Mouse (Mus musculus) c-Kit-positive CD71-positive TER-119-positive erythroid progenitor cells, embryonic 14.5 days (primary cell): ENCODE data around the gene Ptprn2.
"Not testable (repeated sequence)": the region's sequence is repeated elsewhere in the genome, so short reads cannot be mapped to it uniquely, and the experiment has no call there.

ENCODE experiments used
- DNase-seq: peaks from one replicate; pipeline ENCODE4 v3.0.0-alpha.2; 2013; ENCODE audit warnings: low spot score

Ptprn2 gene

GRCm38 (mm10) chr12:116515824-116516223, 30.3 kb downstream of the Ptprn2 start:
- no peak for DNase-seq

- DNase-seq = no peak
Observed at GRCm38 (mm10) chr12:116528861-116529260, 43.3 kb downstream of the Ptprn2 start.

GRCm38 (mm10) chr12:116533281-116533680, 47.8 kb downstream of the Ptprn2 start:
- DNase-seq = no peak

- DNase-seq = no peak
Observed at GRCm38 (mm10) chr12:116539305-116539704, 53.8 kb downstream of the Ptprn2 start.

DNA sequence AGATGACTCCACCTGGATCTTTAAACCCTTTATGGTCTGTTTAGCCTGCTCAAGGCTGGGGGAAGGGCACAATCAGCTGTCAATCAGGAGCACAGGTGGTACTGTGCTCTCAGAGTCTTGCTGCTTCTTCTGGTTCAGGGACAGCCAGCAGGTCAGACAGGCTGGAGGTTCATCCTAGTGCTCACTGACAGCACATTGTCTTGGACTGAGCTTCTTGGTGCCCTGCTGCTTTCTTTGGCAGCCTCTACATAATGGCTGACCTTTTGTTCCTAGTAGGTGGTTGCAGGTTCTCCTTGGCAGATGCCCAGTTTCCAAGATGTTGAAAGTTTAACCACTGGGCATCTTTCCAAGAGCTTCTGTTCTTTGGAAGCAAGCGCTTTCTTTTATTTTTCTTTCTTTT, 55.1 kb downstream of the Ptprn2 start:
- DNase-seq = no peak

DNA sequence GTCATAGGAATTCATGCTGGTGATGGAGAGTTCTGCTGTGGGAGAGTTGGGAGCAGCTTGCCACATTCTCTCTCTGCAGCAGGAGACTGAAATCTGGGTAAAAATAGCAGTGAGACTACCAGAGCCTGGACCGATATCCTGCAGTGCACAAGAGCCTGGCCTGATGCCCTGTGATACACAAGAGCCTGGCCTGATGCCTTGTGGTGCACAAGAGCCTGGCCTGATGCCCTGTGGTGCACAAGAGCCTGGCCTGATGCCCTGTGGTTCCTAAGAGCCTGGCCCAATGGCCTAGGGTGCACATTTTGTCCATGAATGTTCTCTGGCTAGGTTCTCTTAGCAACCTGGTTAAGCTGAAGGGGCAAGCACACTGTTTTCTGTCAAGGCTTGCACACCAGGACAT, 64.5 kb downstream of the Ptprn2 start:
- no peak for DNase-seq

- DNase-seq = no peak
Observed at GRCm38 (mm10) chr12:116551516-116551915, 66.0 kb downstream of the Ptprn2 start.

DNA sequence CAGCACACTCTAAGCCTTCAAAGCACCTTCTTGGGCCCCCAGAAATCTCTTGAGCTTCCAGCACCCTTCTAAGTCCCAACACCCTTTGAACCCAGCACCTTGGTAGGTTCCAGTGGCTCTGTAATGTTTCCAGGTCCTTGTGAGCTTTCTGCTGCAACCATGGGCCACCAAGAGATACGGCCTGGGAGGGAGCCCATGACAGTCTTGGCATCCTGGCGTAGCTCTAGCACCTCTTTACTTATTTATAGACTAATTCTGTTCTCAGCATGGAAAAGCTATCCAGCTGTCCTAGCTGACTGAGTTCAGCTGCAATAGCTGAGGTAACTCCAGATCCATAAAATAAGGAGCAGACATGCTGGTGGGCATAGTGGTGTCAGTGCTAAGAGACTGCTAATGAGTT, 66.8 kb downstream of the Ptprn2 start:
- no peak for DNase-seq

- DNase-seq = no peak
Observed at GRCm38 (mm10) chr12:116553361-116553760, 67.8 kb downstream of the Ptprn2 start.

DNA sequence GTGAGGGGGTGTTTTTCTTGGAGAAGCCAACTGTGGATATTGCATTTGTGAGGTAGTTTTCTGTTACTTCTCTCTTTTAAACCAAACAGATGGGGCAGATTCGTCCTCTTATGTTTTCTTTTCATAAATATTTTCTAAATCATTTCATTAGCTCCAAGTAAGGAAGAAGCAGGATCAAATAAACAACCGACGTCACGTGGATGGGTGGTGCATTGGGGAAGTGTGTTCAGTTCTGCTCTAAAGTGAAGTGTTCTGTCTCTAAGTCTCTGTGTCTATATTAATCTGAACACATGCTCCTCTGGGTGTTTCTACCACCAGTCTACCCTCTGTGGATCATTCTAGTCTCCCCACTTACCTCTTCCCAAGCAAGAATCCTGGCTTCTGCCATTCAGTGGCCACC, 70.4 kb downstream of the Ptprn2 start:
- DNase-seq = no peak

- DNase-seq = no peak
Observed at GRCm38 (mm10) chr12:116564441-116564840, 78.9 kb downstream of the Ptprn2 start.

DNA sequence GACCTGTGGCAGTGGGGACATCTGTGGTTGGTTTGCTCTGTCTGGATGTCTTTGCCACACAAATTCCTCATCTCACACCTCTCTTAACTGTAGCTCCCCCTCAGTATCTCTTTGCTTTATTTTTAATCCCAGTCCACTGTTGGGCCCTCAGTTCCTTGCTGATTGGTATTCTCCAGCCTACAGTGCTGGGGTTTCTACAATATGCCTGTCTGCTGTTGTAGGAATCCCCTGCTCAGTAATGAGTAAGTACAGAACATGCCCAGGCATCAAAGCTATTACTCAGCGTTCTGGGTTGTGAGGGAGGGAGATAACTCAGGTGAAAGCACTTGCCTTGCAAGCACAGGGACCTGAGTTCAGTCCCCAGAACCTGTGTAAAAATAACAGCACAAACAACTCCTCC, 81.2 kb downstream of the Ptprn2 start:
- DNase-seq = no peak

DNA sequence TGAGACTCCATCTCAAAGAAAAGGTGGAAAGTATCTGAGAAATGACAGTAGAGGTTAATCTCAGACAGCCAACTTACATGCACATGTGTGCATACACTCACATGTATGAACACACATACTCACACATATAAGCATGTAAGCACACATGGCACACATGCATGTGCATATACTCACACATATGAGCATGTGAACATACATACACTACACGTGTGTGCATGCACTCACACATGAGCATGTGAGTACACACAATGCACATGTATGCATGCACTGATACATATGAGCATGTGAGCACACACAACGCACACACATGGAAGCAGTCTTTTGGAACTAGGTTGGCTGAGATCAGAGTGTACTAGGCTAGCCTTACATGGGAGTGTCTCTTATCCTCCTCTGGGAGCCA, 81.7 kb downstream of the Ptprn2 start:
- no peak for DNase-seq

GRCm38 (mm10) chr12:116569568-116569967, 84.0 kb downstream of the Ptprn2 start:
- DNase-seq = no peak

GRCm38 (mm10) chr12:116574102-116574501, 88.6 kb downstream of the Ptprn2 start:
- DNase-seq = no peak

- DNase-seq = no peak
Observed at GRCm38 (mm10) chr12:116574720-116575119, 89.2 kb downstream of the Ptprn2 start.

DNA sequence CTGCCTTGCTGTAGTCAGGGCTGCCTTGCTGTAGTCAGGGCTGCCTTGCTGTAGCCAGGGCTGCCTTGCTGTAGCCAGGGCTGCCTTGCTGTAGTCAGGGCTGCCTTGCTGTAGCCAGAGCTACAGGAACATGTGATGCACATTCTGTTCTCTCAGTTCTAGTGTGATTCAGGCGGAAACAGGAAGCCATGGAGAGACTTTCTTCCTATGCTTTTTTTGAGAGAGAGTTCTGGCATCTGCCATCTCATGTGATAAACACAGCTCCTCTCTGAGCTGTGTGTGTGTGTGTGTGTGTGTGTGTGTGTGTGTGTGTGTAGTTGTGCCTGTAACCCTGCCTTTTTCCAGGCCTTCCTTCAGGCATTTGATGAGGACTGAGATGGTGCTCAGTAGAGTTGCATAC, 92.4 kb downstream of the Ptprn2 start:
- DNase-seq = not testable (repeated sequence)

- no peak for DNase-seq
Observed at GRCm38 (mm10) chr12:116580827-116581544, 95.5 kb downstream of the Ptprn2 start.

DNA sequence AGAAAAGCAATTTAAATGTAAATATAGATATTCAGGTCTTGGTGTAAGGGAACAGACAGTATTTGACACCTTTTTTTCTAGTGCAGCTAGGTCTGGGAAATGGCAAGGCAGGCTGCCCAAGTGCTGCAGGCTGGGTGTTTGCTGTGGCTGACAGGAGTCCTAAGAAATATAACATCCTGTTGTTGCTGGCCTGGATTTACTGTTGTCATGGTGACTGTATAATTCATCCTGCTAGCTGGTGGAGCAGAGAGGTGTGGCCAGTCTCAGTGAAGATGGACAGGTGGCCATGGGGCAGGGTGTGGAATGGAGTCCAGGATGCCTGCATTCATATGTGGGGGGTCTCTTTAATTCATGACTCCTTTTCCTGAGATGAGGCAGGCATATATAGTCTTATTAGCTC, 96.3 kb downstream of the Ptprn2 start:
- no peak for DNase-seq

DNA sequence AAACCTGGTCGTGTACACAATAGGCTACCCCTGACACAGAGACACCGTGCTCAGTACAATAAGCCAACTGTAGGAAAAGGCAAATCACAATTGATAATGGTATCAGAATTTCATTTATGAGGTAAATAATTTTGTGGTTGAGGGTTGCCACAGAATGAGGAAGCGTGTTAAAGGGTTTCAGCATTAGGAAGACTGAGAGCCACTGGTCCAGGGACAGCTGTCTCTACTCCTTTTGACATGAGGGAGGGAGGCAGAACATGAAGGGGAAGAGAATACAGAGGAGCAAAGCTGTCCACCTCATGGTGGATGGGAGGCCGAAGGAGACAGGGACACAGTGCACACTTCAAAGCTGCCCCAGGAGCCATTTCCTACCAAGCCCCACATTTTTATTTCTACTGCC, 97.3 kb downstream of the Ptprn2 start:
- DNase-seq = no peak

- no peak for DNase-seq
Observed at GRCm38 (mm10) chr12:116585001-116585400, 99.5 kb downstream of the Ptprn2 start.

GRCm38 (mm10) chr12:116586167-116586566, 100.6 kb downstream of the Ptprn2 start:
- DNase-seq = no peak

- no peak for DNase-seq
Observed at GRCm38 (mm10) chr12:116587548-116587947, 102.0 kb downstream of the Ptprn2 start.

DNA sequence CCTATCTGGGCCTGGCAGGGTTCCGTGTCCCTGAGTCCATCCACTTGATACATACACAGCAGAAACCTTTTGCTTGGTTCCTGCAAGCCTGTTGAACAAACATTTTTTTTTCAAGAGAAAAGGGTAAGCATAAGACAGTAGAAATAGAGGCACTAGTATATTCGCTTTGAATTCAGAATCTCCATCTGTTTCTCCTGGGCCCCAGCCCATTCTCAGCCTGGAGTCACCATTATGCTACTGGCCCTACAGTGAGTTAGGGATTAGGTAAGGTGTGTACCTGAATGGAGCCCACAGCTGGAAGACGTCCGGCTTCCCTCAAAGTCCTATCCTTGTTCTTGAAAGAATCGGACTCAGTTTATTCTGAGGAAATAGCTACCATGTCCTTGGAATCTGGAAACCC, 104.6 kb downstream of the Ptprn2 start:
- DNase-seq = no peak
